20 mouse cellular contexts compared by ENCODE assay signal in genomic region chr17:30090416-30090815, GRCm38 (mm10).
DNase-seq lines count a peak whose midpoint lies in the region; ATAC-seq and TF ChIP-seq lines count a peak whose summit lies in the region.
"Had no signal": no experiment of that assay in that cellular context is flagged by ENCODE, and none has a peak within 500 bp of the region (broad histone marks: within the 10 kb centered on the region; RNA-seq: fewer than 3 reads in every experiment).

No protein-coding gene starts in this region.

- TF ChIP-seq CTCF in liver, embryonic 14.5 days (IDR thresholded peaks at IDR 0.05; ENCODE audit: low read depth) = no peak

- 0 out of 2 replicates have a peak, but pooled peaks have one; percentile 59 for ATAC-seq in heart, embryonic 14.5 days (ENCODE audit: insufficient number of reproducible peaks, insufficient read depth, low FRiP score, low read depth)
- ATAC-seq in liver, embryonic 14.5 days (ENCODE audit: insufficient read depth) = peak; percentile 68
- ATAC-seq in forebrain, embryonic 16.5 days = no peak
- ATAC-seq: forebrain, postnatal 0 days had no signal

- H3K4me3 ChIP-seq in ES-E14 (ENCODE audit: insufficient read depth in 1 of 2, low read depth in 1 of 2, low read length in 2 of 2, poor library complexity in 1 of 2, severe bottlenecking in 1 of 2) = no peak overlapping the region
- H3K4me3 ChIP-seq in heart, embryonic 14.5 days (ENCODE audit: control insufficient read depth in 1 of 2, insufficient read depth in 1 of 2, low read depth in 1 of 2, low read length in 2 of 2) = peak overlapping the region in 1 of 2 experiments; percentile 10; a peak in 1 of 4 replicates
- no peak overlapping the region for H3K4me3 ChIP-seq in liver, embryonic 14.5 days (ENCODE audit: insufficient read depth in 1 of 2, low read depth in 2 of 2, low read length in 2 of 2)
- H3K4me3 ChIP-seq in forebrain, embryonic 16.5 days (replicated peaks; ENCODE audit: low read length) = no peak overlapping the region
- H3K4me3 ChIP-seq: erythroblast, embryonic 14.5 days; hindbrain, embryonic 10.5 days; layer of hippocampus, adult 2 months; left cerebral cortex, adult 2 months; limb, embryonic 13.5 days had no signal

- no peak for DNase-seq in ES-E14 (ENCODE audit: low read depth, low spot score)
- peak; percentile 23 for DNase-seq in c-Kit-positive CD71-positive TER-119-negative erythroid progenitor cells, embryonic 14.5 days (ENCODE audit: low read depth)
- DNase-seq in liver, embryonic 14.5 days (ENCODE audit: low read depth in 3 of 3, low spot score in 3 of 3) = peak; percentile 7 to 36 (median 35)
- DNase-seq in kidney, postnatal 14 days = no peak
- no peak for DNase-seq in urinary bladder, postnatal 10 days (ENCODE audit: low spot score)
- DNase-seq: adrenal gland, postnatal 10 days; cerebellum, postnatal 10 days; forebrain, postnatal 0 days; gastrocnemius, postnatal 10 days; lung, postnatal 14 days; midbrain, embryonic 14.5 days; thymus, postnatal 4 days had no signal

- H3K4me1 ChIP-seq in ES-E14 (ENCODE audit: control insufficient read depth in 2 of 2, insufficient read depth in 2 of 2, low read length in 2 of 2, poor library complexity in 1 of 2) = no peaks in the 10 kb centered on the region
- H3K4me1 ChIP-seq in heart, embryonic 14.5 days (ENCODE audit: control insufficient read depth in 2 of 2, insufficient read depth in 2 of 2, low read length in 2 of 2) = peaks cover 2 to 34% of the 10 kb centered on the region in 2 experiments; a peak in 3 of 4 replicates
- H3K4me1 ChIP-seq in liver, embryonic 14.5 days (replicated peaks; ENCODE audit: control insufficient read depth in 2 of 2, insufficient read depth in 2 of 2, low read length in 1 of 2) = peaks cover 8 to 10% of the 10 kb centered on the region in 2 experiments
- H3K4me1 ChIP-seq in forebrain, embryonic 16.5 days (replicated peaks; ENCODE audit: control insufficient read depth, insufficient read depth, low read length) = peaks cover 5% of the 10 kb centered on the region; the same call in 1 of the 2 replicates
- H3K4me1 ChIP-seq: hindbrain, embryonic 10.5 days; limb, embryonic 13.5 days had no signal

- WGBS in heart, embryonic 14.5 days = 16% methylated on average over 3 of the region's 3 CpGs
- WGBS in liver, embryonic 14.5 days (ENCODE audit: insufficient replicate concordance) = 28% methylated on average over 3 of the region's 3 CpGs
- WGBS in forebrain, embryonic 16.5 days = 72% methylated on average over 3 of the region's 3 CpGs

- no peaks in the 10 kb centered on the region for H3K36me3 ChIP-seq in ES-E14 (ENCODE audit: control insufficient read depth, insufficient read depth, low read length, poor library complexity, severe bottlenecking)
- H3K36me3 ChIP-seq in heart, embryonic 14.5 days (ENCODE audit: control insufficient read depth, insufficient read depth, low read length) = no peaks in the 10 kb centered on the region
- H3K36me3 ChIP-seq in liver, embryonic 14.5 days (replicated peaks; ENCODE audit: control insufficient read depth, insufficient read depth, low read depth) = no peaks in the 10 kb centered on the region
- H3K36me3 ChIP-seq in forebrain, embryonic 16.5 days (ENCODE audit: control insufficient read depth, insufficient read depth) = no peaks in the 10 kb centered on the region

- no peaks in the 10 kb centered on the region for H3K27me3 ChIP-seq in heart, embryonic 14.5 days (ENCODE audit: control insufficient read depth, insufficient read depth, low read length)
- H3K27me3 ChIP-seq in liver, embryonic 14.5 days (ENCODE audit: control insufficient read depth, insufficient read depth, low read length) = no peaks in the 10 kb centered on the region
- no peaks in the 10 kb centered on the region for H3K27me3 ChIP-seq in forebrain, embryonic 16.5 days (replicated peaks; ENCODE audit: control insufficient read depth, insufficient read depth, low read length)
- H3K27me3 ChIP-seq: limb, embryonic 13.5 days had no signal

- no peaks in the 10 kb centered on the region for H3K9me3 ChIP-seq in ES-E14 (ENCODE audit: control insufficient read depth, insufficient read depth, low read depth, low read length)
- H3K9me3 ChIP-seq in heart, embryonic 14.5 days (ENCODE audit: control insufficient read depth, low read length) = no peaks in the 10 kb centered on the region
- H3K9me3 ChIP-seq in liver, embryonic 14.5 days (ENCODE audit: control insufficient read depth, low read length) = no peaks in the 10 kb centered on the region
- H3K9me3 ChIP-seq in forebrain, embryonic 16.5 days (ENCODE audit: control insufficient read depth, low read length) = 0 out of 2 replicates have a peak, but pooled peaks cover under 1% of the 10 kb centered on the region
- H3K9me3 ChIP-seq: G1E had no signal

- TF ChIP-seq EP300 in liver, embryonic 14.5 days (IDR thresholded peaks at IDR 0.05; ENCODE audit: low read depth) = peak; percentile 49

- H3K9ac ChIP-seq in ES-E14 (ENCODE audit: insufficient read depth, low read depth, low read length, poor library complexity, severe bottlenecking) = peak overlapping the region; percentile 32; the same call in 1 of the 2 replicates
- peak overlapping the region; percentile 5; the same call in 1 of the 2 replicates for H3K9ac ChIP-seq in heart, embryonic 14.5 days (ENCODE audit: low read length)
- H3K9ac ChIP-seq in liver, embryonic 14.5 days (replicated peaks) = no peak overlapping the region
- no peak overlapping the region for H3K9ac ChIP-seq in forebrain, embryonic 16.5 days (replicated peaks; ENCODE audit: low read depth, low read length)
- H3K9ac ChIP-seq: forebrain, postnatal 0 days; limb, embryonic 13.5 days had no signal

- in situ Hi-C loops in ES-E14 (cut with MboI; ENCODE audit: low sequenced_read_pairs in 2 of 2, unreplicated experiment in 2 of 2) = no loop called here

- peak overlapping the region; percentile 56 for H3K4me2 ChIP-seq in heart, embryonic 14.5 days (ENCODE audit: low read length)
- H3K4me2 ChIP-seq in liver, embryonic 14.5 days (ENCODE audit: low read depth) = no peak overlapping the region
- no peak overlapping the region for H3K4me2 ChIP-seq in forebrain, embryonic 16.5 days (ENCODE audit: low read length)
- H3K4me2 ChIP-seq: limb, embryonic 13.5 days had no signal

- no peak overlapping the region for H3K27ac ChIP-seq in ES-E14 (ENCODE audit: insufficient read depth, low read depth, low read length, poor library complexity, severe bottlenecking)
- H3K27ac ChIP-seq in heart, embryonic 14.5 days (replicated peaks in 1 of 2; ENCODE audit: control insufficient read depth in 1 of 2, insufficient read depth in 1 of 2, low read depth in 2 of 2, low read length in 2 of 2) = peak overlapping the region; percentile 80 to 87
- no peak overlapping the region for H3K27ac ChIP-seq in liver, embryonic 14.5 days
- no peak overlapping the region for H3K27ac ChIP-seq in forebrain, embryonic 16.5 days (ENCODE audit: low read length)
- H3K27ac ChIP-seq: hindbrain, embryonic 10.5 days; layer of hippocampus, adult 2 months; left cerebral cortex, adult 2 months; limb, embryonic 13.5 days had no signal

TF ChIP-seq in ES-E14, 5 proteins besides CTCF, POLR2A, EP300 and RAD21:
- no peak for TF ChIP-seq CHD2 (IDR thresholded peaks at IDR 0.05; ENCODE audit: low read depth, low read length)
- TF ChIP-seq MAFK (IDR thresholded peaks at IDR 0.05; ENCODE audit: insufficient read depth, low read depth, low read length) = no peak
- TF ChIP-seq ZC3H11A (IDR thresholded peaks at IDR 0.05; ENCODE audit: borderline replicate concordance, low read depth, low read length) = no peak
TF ChIP-seq in ES-E14: peak in this region for 0.

Comparison
In these comparisons a context has a peak if more than half of its experiments do, and no peak if none do; other contexts are left out.
1. DNase-seq: peak in c-Kit-positive CD71-positive TER-119-negative erythroid progenitor cells, embryonic 14.5 days (single experiment) and liver, embryonic 14.5 days (3 of 3); none in ES-E14 (single experiment), kidney, postnatal 14 days (single experiment) and urinary bladder, postnatal 10 days (single experiment).
2. H3K27ac ChIP-seq: peak in heart, embryonic 14.5 days (2 of 2); none in ES-E14 (single experiment), liver, embryonic 14.5 days (single experiment) and forebrain, embryonic 16.5 days (single experiment).
3. H3K9ac ChIP-seq: peak in ES-E14 (single experiment) and heart, embryonic 14.5 days (single experiment); none in liver, embryonic 14.5 days (single experiment) and forebrain, embryonic 16.5 days (single experiment).